Mouse (Mus musculus): ENCODE data around the gene Jaml.

The Jaml gene

DNA sequence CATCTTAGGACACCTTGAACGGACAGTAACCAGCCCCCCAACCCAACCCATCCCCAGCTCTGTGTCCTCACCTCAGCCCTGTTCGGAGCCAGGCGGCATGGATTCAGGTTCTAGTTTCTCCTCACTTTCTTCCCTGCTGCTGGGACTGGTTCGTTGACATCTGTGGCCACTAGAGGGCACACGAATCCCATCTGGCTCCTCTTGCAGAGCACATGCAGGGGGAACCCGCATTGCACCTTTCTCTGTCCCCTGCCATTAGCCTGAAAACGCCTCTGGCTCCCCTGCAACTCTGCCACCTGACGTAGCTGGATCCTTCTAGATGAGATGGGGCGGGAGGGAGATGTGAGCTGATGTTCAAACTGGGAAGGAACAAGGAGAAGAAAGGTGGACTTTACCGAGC lies 42.8 kb downstream of the Jaml start:
- no peak for DNase-seq (ENCODE audit: low spot score)

GRCm38 (mm10) chr9:45122209-45122761 lies 43.3 kb downstream of the Jaml start:
- DNase-seq (ENCODE audit: low spot score) = no peak

DNA sequence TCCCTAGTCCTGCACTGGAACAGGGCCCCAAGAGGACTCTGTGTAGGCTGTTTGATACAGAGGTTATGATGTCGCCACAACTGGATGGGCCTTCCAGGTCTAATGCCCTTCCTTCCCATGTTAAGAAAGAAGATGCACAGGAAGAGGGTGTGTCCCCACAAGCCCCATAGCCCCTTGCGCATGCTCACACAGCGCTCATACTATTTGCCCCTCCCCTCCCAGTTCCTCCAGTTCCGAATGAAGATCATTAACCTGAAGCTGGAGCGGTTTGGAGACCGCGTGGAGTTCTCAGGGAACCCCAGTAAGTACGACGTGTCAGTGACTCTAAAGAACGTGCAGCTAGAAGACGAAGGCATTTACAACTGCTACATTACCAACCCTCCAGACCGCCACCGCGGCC lies 46.2 kb downstream of the Jaml start:
- no peak for DNase-seq (ENCODE audit: low spot score)

DNA sequence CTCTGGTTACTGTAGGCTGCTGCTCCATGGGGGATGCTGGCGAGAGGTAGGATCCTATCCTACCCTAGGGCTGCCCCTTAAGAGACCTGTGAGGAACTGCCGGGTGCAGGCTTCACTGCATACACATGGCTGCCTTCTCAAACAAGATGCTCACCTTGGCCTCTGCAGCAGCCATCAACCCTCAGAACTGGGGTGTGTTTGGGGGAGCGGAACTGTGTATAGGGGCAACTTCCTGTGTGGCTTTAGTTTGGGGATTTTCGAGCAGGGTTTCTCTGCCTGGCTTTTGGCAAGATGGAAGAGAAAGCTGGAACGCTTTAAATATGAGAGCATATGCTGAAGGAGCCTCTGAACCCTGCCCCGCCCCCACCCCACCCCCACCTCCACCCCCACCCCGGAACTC lies 48.0 kb downstream of the Jaml start:
- no peak for DNase-seq (ENCODE audit: low spot score)

GRCm38 (mm10) chr9:45130119-45130518 lies 51.1 kb downstream of the Jaml start:
- DNase-seq (ENCODE audit: low spot score) = no peak

GRCm38 (mm10) chr9:45133484-45134310 lies 54.7 kb downstream of the Jaml start:
- no peak for DNase-seq (ENCODE audit: low spot score)

GRCm38 (mm10) chr9:45136442-45137169 lies 57.6 kb downstream of the Jaml start:
- DNase-seq (ENCODE audit: low spot score) = no peak

GRCm38 (mm10) chr9:45138191-45139032 lies 59.4 kb downstream of the Jaml start, which contains the start of gene Scn4b:
Scn4b (plus strand) TSS chr9:45138395.
- DNase-seq (ENCODE audit: low spot score) = no peak

DNA sequence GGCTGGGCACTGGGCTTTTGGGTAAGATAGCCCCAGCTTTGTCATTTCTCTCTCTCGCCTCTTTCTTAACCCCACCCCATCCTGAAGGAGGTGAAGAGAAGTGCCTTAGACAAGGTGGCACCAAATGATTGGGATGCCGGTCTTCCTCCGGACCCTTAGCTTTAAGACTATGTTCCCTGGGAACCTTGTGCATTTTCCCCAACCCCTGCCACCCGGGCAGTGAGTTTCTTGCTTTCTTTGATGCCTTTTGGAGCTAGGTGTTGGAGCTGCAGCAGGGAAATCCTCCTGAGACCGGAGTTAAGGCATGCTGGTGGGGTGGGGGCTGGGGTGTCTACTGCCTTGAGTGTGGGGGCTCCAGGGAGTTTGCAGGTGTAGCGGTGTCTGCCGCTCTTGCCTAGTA lies 60.1 kb downstream of the Jaml start:
- no peak for DNase-seq (ENCODE audit: low spot score)

- no peak for DNase-seq (ENCODE audit: low spot score)
Observed at GRCm38 (mm10) chr9:45140945-45141344, 62.0 kb downstream of the Jaml start.

DNA sequence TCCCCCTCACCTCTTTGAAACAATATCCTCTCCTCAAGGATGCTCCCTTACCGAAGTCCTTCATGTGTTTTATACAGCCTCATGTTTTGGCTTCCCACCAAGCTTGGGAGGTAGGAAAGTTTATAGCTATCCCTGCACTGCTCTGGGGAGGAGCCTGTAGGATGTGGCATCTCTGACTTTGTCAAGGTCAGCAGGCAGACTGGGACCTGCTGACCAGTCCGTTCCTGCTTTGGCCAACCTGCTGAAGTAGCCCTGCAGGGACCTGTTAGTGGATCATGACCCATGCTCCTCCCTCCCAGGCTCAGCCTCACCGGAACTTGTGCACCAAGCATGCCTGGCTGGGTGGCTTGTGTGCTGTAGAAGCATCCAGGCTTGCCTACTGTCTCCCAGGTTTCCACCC lies 63.7 kb downstream of the Jaml start:
- DNase-seq (ENCODE audit: low spot score) = no peak

DNA sequence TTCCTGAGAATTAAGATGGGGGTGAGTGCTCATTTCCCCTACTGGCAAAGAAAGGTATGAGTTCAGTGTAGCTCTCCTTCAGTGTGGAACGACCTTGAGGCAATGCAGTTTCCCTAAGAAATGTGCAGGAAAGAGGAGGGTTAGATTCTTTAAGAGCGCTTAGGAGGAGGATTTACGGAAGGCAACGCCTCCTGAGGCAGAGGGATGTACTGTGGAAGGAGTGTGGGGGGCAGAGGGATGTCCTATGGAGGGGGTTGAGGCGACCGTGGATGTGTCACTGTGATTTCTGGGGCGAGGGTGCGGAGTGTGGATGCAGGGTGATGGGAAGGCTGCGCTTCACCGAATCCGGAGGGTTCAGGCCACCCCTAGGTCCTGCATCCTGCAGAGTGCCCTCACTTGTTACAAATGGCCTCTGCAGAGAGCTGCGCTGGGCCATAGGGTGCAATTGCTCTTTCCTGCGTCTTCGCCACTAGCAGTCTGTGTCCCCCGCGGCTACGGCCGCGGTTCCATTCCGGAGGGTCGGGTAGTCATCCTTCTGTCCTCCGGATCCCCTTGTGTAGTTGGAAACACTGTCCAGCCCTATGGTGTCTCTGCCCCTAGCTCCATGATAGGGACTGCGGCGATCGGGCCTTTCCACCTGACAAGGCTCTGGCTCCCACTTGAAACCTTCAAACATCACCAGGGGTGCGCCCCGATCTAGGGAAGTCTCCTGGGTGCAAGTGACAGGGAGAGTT lies 66.7 kb downstream of the Jaml start:
- DNase-seq (ENCODE audit: low spot score) = no peak

- no peak for DNase-seq (ENCODE audit: low spot score)
Observed at GRCm38 (mm10) chr9:45146267-45146597, 67.2 kb downstream of the Jaml start.

GRCm38 (mm10) chr9:45150933-45151332 lies 72.0 kb downstream of the Jaml start:
- DNase-seq (ENCODE audit: low spot score) = no peak

DNA sequence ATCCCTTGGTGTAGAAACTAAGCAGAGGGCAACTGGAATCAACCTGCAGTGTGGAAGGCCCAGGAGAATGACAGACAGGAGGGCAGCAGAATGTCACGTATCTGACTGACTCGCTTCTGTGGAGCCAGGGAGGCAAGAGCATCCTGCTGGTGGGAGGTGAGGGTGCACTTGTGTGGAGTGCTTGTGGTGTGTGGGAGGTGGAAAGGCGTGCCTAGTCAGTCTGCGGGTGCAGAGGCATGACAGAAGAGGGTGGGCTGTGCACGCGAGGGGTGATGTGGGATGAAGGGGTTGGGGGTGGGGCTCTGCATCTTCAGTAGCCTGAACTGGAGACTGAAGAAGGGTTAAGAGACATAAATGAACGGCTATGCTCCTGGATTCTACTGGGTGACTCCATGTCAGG lies 74.4 kb downstream of the Jaml start:
- no peak for DNase-seq (ENCODE audit: low spot score)
